In genomic region chr14:31495538-31495937, GRCm38 (mm10) we compare ENCODE assay signal across 8 mouse cellular contexts. TPM values are rescaled to one million over a fixed set of nuclear protein-coding genes. Genes with fewer than 3 reads are reported as not detected.
A peak's percentile ranks its signal among the peaks of the same experiment; 100 is the strongest.
DNase-seq lines count a peak whose midpoint lies in the region; ATAC-seq and TF ChIP-seq lines count a peak whose summit lies in the region.

No protein-coding gene starts in this region.

- H3K27me3 ChIP-seq in heart, embryonic 12.5 days (replicated peaks) = no peaks in the 10 kb centered on the region
- no peaks in the 10 kb centered on the region for H3K27me3 ChIP-seq in E14TG2a.4 (ENCODE audit: insufficient read depth, low read length)
- H3K27me3 ChIP-seq in forebrain, embryonic 16.5 days (replicated peaks; ENCODE audit: control insufficient read depth, insufficient read depth, low read length) = no peaks in the 10 kb centered on the region

- peaks cover 34% of the 10 kb centered on the region for H3K4me1 ChIP-seq in heart, embryonic 12.5 days (replicated peaks)
- peaks cover 66% of the 10 kb centered on the region for H3K4me1 ChIP-seq in E14TG2a.4 (replicated peaks; ENCODE audit: low read depth, low read length)
- peaks cover 30% of the 10 kb centered on the region for H3K4me1 ChIP-seq in forebrain, embryonic 16.5 days (replicated peaks; ENCODE audit: control insufficient read depth, insufficient read depth, low read length)

- intact Hi-C loops in heart, postnatal 25 days (cut with DNase I) = loop anchor here (10.0 kb wide), 1 partner anchor 589 kb away; the partner anchor contains the start of genes Dph3 and Oxnad1

- no peak for ATAC-seq in heart, embryonic 12.5 days (ENCODE audit: insufficient number of reproducible peaks, low FRiP score)
- ATAC-seq in forebrain, embryonic 16.5 days = no peak
- no peak for ATAC-seq in megakaryocyte-erythroid progenitor cell, adult 5-6 weeks (replicated peaks; ENCODE audit: low FRiP score, low TSS enrichment, poor library complexity, severe bottlenecking)
- ATAC-seq in inflammation-experienced regulatory T-cells, adult 6 months = no peak

- H3K4me3 ChIP-seq in heart, embryonic 12.5 days = peak overlapping the region; percentile 89
- peak overlapping the region; percentile 96 for H3K4me3 ChIP-seq in E14TG2a.4 (replicated peaks; ENCODE audit: low read length)
- H3K4me3 ChIP-seq in forebrain, embryonic 16.5 days (replicated peaks; ENCODE audit: low read length) = peak overlapping the region; percentile 72
- H3K4me3 ChIP-seq in macrophage (ENCODE audit: inconsistent target) = peak overlapping the region; percentile 97

- no peak for TF ChIP-seq CTCF in E14TG2a.4 (conservative IDR thresholded peaks at IDR 0.05; ENCODE audit: low read length)

- peaks cover 96% of the 10 kb centered on the region for H3K79me2 ChIP-seq in macrophage (ENCODE audit: inconsistent target)

- H3K36me3 ChIP-seq in heart, embryonic 12.5 days = peaks cover 42% of the 10 kb centered on the region
- H3K36me3 ChIP-seq in E14TG2a.4 (ENCODE audit: insufficient read depth, low read length) (peaks cover 69% of the 10 kb centered on the region), macrophage (ENCODE audit: inconsistent target) (peaks cover 38% of the 10 kb centered on the region)
- peaks cover 5% of the 10 kb centered on the region for H3K36me3 ChIP-seq in forebrain, embryonic 16.5 days (ENCODE audit: control insufficient read depth, insufficient read depth)

- H3K4me2 ChIP-seq in heart, embryonic 12.5 days = peak overlapping the region; percentile 93
- H3K4me2 ChIP-seq in forebrain, embryonic 16.5 days (ENCODE audit: low read length) = peak overlapping the region; percentile 86

- no peak for DNase-seq in heart, postnatal 25 days (ENCODE audit: low spot score)
- DNase-seq in gastrocnemius, adult 8-10 months (ENCODE audit: low spot score in 2 of 2) = no peak

- peak overlapping the region; percentile 83; the same call in 1 of the 2 replicates for H3K27ac ChIP-seq in heart, embryonic 12.5 days (ENCODE audit: poor library complexity, severe bottlenecking)
- H3K27ac ChIP-seq in forebrain, embryonic 16.5 days (ENCODE audit: low read length) = peak overlapping the region; percentile 92
- peak overlapping the region; percentile 70 for H3K27ac ChIP-seq in macrophage

- no peaks in the 10 kb centered on the region for H3K9me3 ChIP-seq in heart, embryonic 12.5 days (replicated peaks)
- no peaks in the 10 kb centered on the region for H3K9me3 ChIP-seq in E14TG2a.4 (ENCODE audit: low read length)
- no peaks in the 10 kb centered on the region for H3K9me3 ChIP-seq in forebrain, embryonic 16.5 days (ENCODE audit: control insufficient read depth, low read length)

- peak overlapping the region; percentile 90 for H3K9ac ChIP-seq in heart, embryonic 12.5 days
- H3K9ac ChIP-seq in forebrain, embryonic 16.5 days (replicated peaks; ENCODE audit: low read depth, low read length) = peak overlapping the region; percentile 94

- WGBS in heart, embryonic 12.5 days = 3% methylated on average over 8 of the region's 8 CpGs
- 7% methylated on average over 8 of the region's 8 CpGs for WGBS in forebrain, embryonic 16.5 days
- 1% methylated on average over 8 of the region's 8 CpGs for WGBS in macrophage (ENCODE audit: missing documents)

RNA-seq across cellular contexts. Expression of gene Mettl6, which starts 0.7 kb away (rescaled TPM):
- polyA plus RNA-seq in heart, embryonic 12.5 days (2016; fragmentation: Nextera tagmentation; extraction: Ambion mirVana) = 46.4 and 49.7 TPM in 2 replicates
- 10 to 100 TPM in 1 of 2 experiments, 1 to 10 TPM in 1; 8.6 to 11.7 TPM for total RNA-seq in heart, postnatal 25 days (2021)
- polyA plus RNA-seq in forebrain, embryonic 16.5 days (2015; fragmentation: Nextera tagmentation; extraction: Ambion mirVana) = 51.9 and 52.4 TPM in 2 replicates
- 100 to 1,000 TPM in 17 of 26 experiments, 10 to 100 TPM in 9; 66.9 to 216 (median 116) TPM for total RNA-seq in macrophage (2018; cell fraction: chromatin; rRNA removed)
- total RNA-seq in macrophage (2018; cell fraction: cytosol; rRNA removed) = 10 to 100 TPM; 22.5 to 43.0 (median 30.1) TPM
- total RNA-seq in macrophage (2018; cell fraction: nucleus; rRNA removed) = 100 to 1,000 TPM in 9 of 26 experiments, 10 to 100 TPM in 17; 57.2 to 130 (median 86.3) TPM
- polyA plus RNA-seq in macrophage (2018) = 23.8 to 35.1 TPM (median 32.2 TPM) in 3 replicates
- total RNA-seq in megakaryocyte-erythroid progenitor cell, adult 5-6 weeks (2014; fragmentation: Nextera tagmentation) = 32.3 and 35.0 TPM in 2 replicates
- 47.2 and 79.6 TPM in 2 replicates for total RNA-seq in megakaryocyte-erythroid progenitor cell, adult 5-6 weeks (2017)
- total RNA-seq in gastrocnemius, adult 8-10 months (2022) = 10 to 100 TPM in 1 of 4 experiments, 1 to 10 TPM in 3; 5.6 to 10.3 (median 7.0) TPM
- polyA plus RNA-seq in inflammation-experienced regulatory T-cells, adult 6 months (2017; shearing (Covaris generic)) = 10 to 100 TPM; 64.3 to 67.8 (median 65.6) TPM

RNA-seq across cellular contexts. Expression of gene Eaf1, which starts 1.3 kb away (rescaled TPM):
- polyA plus RNA-seq in heart, embryonic 12.5 days (2016; fragmentation: Nextera tagmentation; extraction: Ambion mirVana) = 20.1 and 20.9 TPM in 2 replicates
- total RNA-seq in heart, postnatal 25 days (2021) = 10 to 100 TPM; 10.7 to 11.4 TPM
- polyA plus RNA-seq in forebrain, embryonic 16.5 days (2015; fragmentation: Nextera tagmentation; extraction: Ambion mirVana) = 10.3 and 11.4 TPM in 2 replicates
- 100 to 1,000 TPM in 4 of 26 experiments, 10 to 100 TPM in 22; 25.5 to 297 (median 65.6) TPM for total RNA-seq in macrophage (2018; cell fraction: chromatin; rRNA removed)
- total RNA-seq in macrophage (2018; cell fraction: cytosol; rRNA removed) = 10 to 100 TPM; 40.9 to 90.1 (median 50.3) TPM
- 100 to 1,000 TPM in 4 of 26 experiments, 10 to 100 TPM in 22; 28.9 to 124 (median 57.0) TPM for total RNA-seq in macrophage (2018; cell fraction: nucleus; rRNA removed)
- 29.7 to 78.1 TPM (median 30.5 TPM) in 3 replicates for polyA plus RNA-seq in macrophage (2018)
- total RNA-seq in megakaryocyte-erythroid progenitor cell, adult 5-6 weeks (2014; fragmentation: Nextera tagmentation) = 40.1 and 42.9 TPM in 2 replicates
- total RNA-seq in megakaryocyte-erythroid progenitor cell, adult 5-6 weeks (2017) = 23.8 and 24.5 TPM in 2 replicates
- total RNA-seq in gastrocnemius, adult 8-10 months (2022) = 10 to 100 TPM in 2 of 4 experiments, 1 to 10 TPM in 2; 8.5 to 13.8 (median 9.7) TPM
- 10 to 100 TPM; 10.5 to 12.2 (median 10.7) TPM for polyA plus RNA-seq in inflammation-experienced regulatory T-cells, adult 6 months (2017; shearing (Covaris generic))

RNA-seq across cellular contexts. Expression of gene Sh3bp5, which starts 59.7 kb away (rescaled TPM):
- polyA plus RNA-seq in heart, embryonic 12.5 days (2016; fragmentation: Nextera tagmentation; extraction: Ambion mirVana) = 29.9 and 30.2 TPM in 2 replicates
- 10 to 100 TPM; 41.0 to 58.1 TPM for total RNA-seq in heart, postnatal 25 days (2021)
- 120 and 128 TPM in 2 replicates for polyA plus RNA-seq in forebrain, embryonic 16.5 days (2015; fragmentation: Nextera tagmentation; extraction: Ambion mirVana)
- total RNA-seq in macrophage (2018; cell fraction: chromatin; rRNA removed) = 100 to 1,000 TPM in 16 of 26 experiments, 10 to 100 TPM in 10; 59.6 to 272 (median 117) TPM
- total RNA-seq in macrophage (2018; cell fraction: cytosol; rRNA removed) = 100 to 1,000 TPM in 24 of 26 experiments, 10 to 100 TPM in 2; 96.2 to 190 (median 141) TPM
- total RNA-seq in macrophage (2018; cell fraction: nucleus; rRNA removed) = 100 to 1,000 TPM in 18 of 26 experiments, 10 to 100 TPM in 8; 64.7 to 176 (median 139) TPM
- polyA plus RNA-seq in macrophage (2018) = 90.6 to 150 TPM (median 150 TPM) in 3 replicates
- total RNA-seq in megakaryocyte-erythroid progenitor cell, adult 5-6 weeks (2014; fragmentation: Nextera tagmentation) = 1.1 and 2.3 TPM in 2 replicates
- total RNA-seq in megakaryocyte-erythroid progenitor cell, adult 5-6 weeks (2017) = 1.1 and 1.3 TPM in 2 replicates
- total RNA-seq in gastrocnemius, adult 8-10 months (2022) = 10 to 100 TPM; 38.1 to 56.9 (median 50.0) TPM
- polyA plus RNA-seq in inflammation-experienced regulatory T-cells, adult 6 months (2017; shearing (Covaris generic)) = 10 to 100 TPM in 1 of 3 experiments, 1 to 10 TPM in 2; 5.4 to 11.5 (median 7.1) TPM
